Mouse (Mus musculus): Measurements from ENCODE around the gene Tbc1d10a. TPM values are rescaled to one million over a fixed set of nuclear protein-coding genes. Genes with fewer than 3 reads are reported as not detected.

The Tbc1d10a gene
- total RNA-seq, 2 experiments from 2014 or later, result 29.2 to 32.7 TPM

- no peak for DNase-seq (ENCODE audit: extremely low spot score in 1 of 2, low spot score in 1 of 2)
Observed at GRCm38 (mm10) chr11:4235665-4236545, 49.3 kb downstream of the Tbc1d10a start, which contains the start of gene Osm. TSS of gene Osm (plus strand) at chr11:4236420.

- DNase-seq (ENCODE audit: extremely low spot score in 1 of 2, low spot score in 1 of 2), result no peak
Observed at GRCm38 (mm10) chr11:4236546-4237067, 50.0 kb downstream of the Tbc1d10a start.

DNA sequence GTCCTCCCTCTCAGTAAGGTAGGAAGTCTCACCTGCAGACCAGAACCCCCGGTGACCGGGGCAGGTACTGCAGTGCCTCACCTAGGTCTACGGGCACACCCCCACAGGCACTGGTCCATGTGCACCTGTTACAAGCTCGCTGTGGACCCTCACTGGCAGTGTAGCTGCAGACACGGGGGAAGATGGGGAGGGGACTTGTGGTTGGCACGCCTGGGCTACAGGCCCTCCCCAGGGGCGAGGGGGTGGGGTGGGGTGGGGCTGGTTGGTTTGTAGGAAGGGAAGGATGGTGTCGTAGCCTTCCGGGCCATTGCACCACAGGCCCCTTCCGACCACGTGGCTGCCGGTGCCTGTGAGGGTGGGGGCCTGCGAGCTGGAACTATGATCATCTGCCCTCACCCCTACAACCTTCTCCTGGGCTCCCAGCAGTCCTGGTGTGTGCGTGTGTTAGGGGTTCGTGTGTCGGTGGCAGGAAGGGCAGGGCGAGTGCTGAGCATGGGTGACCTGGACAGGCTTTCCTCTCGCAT is 50.9 kb downstream of the Tbc1d10a start:
- DNase-seq (ENCODE audit: extremely low spot score in 1 of 2, low spot score in 1 of 2), result no peak

GRCm38 (mm10) chr11:4238167-4238566 is 51.6 kb downstream of the Tbc1d10a start:
- DNase-seq (ENCODE audit: extremely low spot score in 1 of 2, low spot score in 1 of 2), result no peak

GRCm38 (mm10) chr11:4239691-4240090 is 53.1 kb downstream of the Tbc1d10a start:
- no peak for DNase-seq (ENCODE audit: extremely low spot score in 1 of 2, low spot score in 1 of 2)

GRCm38 (mm10) chr11:4240151-4240550 is 53.6 kb downstream of the Tbc1d10a start:
- DNase-seq (ENCODE audit: extremely low spot score in 1 of 2, low spot score in 1 of 2), result no peak

DNA sequence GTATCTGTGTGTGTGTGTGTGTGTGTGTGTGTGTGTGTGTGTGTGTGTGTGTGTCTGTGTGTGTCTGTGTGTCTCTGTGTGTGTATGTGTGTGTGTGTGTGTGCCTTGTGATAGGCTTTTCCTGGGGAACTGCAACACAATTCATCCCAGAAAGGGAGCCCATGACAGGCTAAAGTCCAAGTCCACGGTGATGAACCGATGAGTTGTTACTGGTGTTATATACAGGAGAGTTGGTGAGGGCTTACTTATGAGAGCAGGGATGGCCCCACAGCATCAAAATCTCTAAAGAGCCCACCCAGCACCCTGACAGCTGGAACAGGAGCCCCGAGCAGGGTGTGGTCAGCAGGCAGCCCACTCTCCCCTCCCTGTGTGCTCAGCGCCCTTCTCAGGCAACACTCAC is 54.6 kb downstream of the Tbc1d10a start:
- DNase-seq (ENCODE audit: extremely low spot score in 1 of 2, low spot score in 1 of 2), result no peak

GRCm38 (mm10) chr11:4246126-4246525 is 59.5 kb downstream of the Tbc1d10a start:
- DNase-seq (ENCODE audit: extremely low spot score in 1 of 2, low spot score in 1 of 2), result no peak

- no peak for DNase-seq (ENCODE audit: extremely low spot score in 1 of 2, low spot score in 1 of 2)
Observed at GRCm38 (mm10) chr11:4246623-4247022, 60.0 kb downstream of the Tbc1d10a start.

DNA sequence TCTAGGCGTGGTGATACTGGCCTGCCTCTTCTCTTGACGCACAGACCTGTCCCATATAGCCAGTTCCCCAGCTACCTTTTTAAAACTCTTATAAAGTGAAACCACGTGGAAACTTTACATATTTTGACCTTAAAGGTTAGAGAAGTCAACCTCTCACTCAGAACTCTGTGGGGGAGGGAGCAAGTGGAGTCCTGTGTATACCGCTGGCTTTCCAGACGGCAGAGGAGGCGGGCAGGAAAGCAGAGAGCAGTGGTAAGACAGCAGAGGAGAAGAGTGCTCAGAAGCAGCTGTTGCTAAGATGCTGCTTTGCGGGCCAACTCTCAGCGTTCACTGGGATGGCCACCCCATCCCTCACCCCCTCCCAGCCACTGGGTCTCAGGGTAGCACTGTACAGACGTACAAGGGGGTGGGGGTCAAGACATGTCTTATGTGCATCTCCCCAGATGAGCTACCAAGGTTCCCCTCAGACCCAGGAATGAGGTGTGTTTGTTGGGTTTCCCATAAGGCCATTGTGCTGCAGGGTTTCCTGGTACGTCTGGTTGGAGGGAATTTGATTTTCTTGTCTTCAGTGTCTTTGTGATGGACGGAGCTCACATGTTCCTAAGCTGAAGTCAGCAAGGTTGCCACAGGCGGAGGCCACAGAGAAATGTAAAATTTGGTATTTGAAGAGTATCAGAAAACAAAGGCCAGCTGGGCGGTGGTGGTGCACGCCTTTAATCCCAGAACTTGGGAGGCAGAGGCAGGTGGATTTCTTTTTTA is 60.8 kb downstream of the Tbc1d10a start:
- DNase-seq (ENCODE audit: extremely low spot score in 1 of 2, low spot score in 1 of 2), result no peak

DNA sequence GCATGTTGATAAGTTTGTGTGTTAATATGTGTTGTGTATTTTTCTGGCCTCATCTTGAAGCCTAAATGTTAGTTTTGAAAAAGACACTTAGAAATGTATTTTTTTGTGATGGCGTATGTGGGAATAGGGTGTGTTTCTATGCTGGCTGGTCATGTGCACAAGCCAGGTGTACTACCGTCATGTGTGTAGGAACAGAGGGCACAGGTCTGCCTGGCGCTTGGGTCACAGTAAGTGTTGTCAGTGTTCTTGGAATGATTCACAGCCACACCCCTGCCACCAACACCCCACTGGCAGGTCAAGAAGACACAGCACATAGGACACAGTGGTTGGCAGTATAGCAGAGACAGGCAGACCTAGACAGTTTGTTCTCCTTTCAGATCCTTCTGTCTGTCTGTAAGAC is 62.6 kb downstream of the Tbc1d10a start:
- no peak for DNase-seq (ENCODE audit: extremely low spot score in 1 of 2, low spot score in 1 of 2)

GRCm38 (mm10) chr11:4250290-4250689 is 63.7 kb downstream of the Tbc1d10a start:
- DNase-seq (ENCODE audit: extremely low spot score in 1 of 2, low spot score in 1 of 2), result no peak

DNA sequence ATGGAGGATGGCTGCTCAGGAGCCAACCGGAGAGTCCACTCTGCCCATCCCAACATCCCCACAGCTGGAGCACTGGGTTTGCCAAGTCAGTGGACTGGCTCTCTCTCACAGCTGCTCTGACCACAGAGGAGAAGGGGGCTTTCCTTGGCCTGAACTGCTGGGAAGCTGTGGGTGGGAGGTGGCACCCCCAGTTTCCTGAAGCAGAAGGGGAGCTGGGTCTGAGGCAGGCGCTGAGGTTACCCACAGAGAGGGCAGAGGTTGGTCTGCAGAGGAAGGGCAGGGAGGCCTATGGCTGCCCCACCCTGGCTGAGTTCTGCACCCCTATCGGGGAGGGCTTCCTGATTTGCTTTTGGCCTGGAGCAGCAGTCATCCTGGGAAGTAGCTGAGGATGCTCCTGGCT is 64.8 kb downstream of the Tbc1d10a start:
- DNase-seq (ENCODE audit: extremely low spot score in 1 of 2, low spot score in 1 of 2), result no peak

- DNase-seq (ENCODE audit: extremely low spot score in 1 of 2, low spot score in 1 of 2), result no peak
Observed at GRCm38 (mm10) chr11:4252886-4253285, 66.3 kb downstream of the Tbc1d10a start.

DNA sequence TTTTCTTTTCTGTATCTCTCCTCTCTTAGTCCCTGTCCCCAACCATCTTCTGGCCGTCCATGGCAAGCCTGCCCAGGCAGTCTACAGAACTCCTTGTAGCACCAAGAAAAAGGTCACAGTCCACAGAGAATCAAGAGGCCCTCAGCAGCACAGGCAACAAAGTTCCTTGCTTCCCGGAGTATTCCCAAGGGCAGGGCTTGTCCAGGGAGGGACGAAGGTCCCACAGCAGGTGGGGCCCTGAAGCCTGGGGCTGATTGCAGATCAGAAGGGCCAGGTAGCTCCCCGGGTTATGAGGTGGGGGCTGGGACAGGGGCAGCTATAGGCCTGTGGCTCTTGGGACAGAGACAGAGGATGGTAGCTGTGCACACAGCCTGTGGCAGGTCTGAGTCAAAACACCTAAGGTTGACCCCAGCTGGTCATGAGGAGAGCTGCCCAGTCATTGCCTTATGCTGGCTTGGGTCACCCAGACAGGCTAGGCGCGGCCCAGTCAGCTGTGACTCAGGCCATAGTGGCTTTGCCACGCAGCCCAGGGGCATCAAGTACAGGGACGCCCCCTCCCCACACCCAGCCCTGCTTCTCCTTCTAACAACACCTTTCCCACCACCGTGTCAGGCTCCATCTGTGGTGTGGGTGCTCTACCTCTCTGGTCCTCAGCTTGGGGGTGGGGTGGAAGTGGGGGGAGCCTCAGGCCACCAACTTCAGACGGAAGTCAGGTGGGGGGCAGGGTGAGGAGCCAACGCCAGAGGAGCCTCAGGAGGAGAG is 70.4 kb downstream of the Tbc1d10a start, which contains the start of gene Lif:
Gene Lif (plus strand): TSS at position 712 of the 762 bp plus-strand sequence.
- DNase-seq (ENCODE audit: extremely low spot score in 1 of 2, low spot score in 1 of 2), result no peak

- no peak for DNase-seq (ENCODE audit: extremely low spot score in 1 of 2, low spot score in 1 of 2)
Observed at GRCm38 (mm10) chr11:4257756-4258155, 71.2 kb downstream of the Tbc1d10a start.

- peak; percentile 89 to 94 for DNase-seq (ENCODE audit: extremely low spot score in 1 of 2, low spot score in 1 of 2)
Observed at GRCm38 (mm10) chr11:4258657-4259082, 72.1 kb downstream of the Tbc1d10a start.

DNA sequence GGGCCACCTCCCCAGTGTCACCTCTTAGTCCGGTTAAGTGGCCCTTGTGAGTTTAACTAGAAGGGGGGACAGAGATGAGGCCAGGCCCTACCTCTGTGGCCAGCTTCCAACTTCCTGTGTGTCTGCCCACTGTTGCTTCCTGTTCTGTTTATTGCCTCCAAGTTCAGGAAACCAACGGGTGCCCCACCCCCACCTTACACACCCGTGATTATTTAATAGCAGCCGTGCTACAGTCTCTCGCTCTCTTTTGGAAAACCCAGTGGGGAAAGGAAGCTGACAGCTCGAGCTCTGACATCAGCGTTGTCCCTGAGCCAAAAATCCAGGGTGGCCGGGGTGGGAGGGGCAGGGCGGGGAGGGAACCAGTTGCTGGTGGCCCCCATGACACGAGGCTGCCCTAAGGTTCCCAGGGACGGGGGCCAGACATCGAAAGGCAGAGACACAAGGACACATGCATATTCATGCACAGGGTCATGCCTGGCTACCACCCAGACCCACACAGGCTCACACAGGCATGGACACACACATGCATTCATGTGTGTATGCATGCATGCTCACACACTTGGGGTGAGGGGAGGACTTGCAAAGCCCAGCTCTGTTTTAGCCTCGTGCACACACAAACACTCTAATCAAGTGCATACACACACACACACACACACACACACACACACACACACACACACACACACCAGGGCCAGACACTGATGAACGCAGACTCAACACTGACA is 74.0 kb downstream of the Tbc1d10a start:
- DNase-seq (ENCODE audit: extremely low spot score in 1 of 2, low spot score in 1 of 2), result no peak

- DNase-seq (ENCODE audit: extremely low spot score in 1 of 2, low spot score in 1 of 2), result peak in 1 of 2 experiments; percentile 63
Observed at GRCm38 (mm10) chr11:4261188-4261494, 74.6 kb downstream of the Tbc1d10a start.

DNA sequence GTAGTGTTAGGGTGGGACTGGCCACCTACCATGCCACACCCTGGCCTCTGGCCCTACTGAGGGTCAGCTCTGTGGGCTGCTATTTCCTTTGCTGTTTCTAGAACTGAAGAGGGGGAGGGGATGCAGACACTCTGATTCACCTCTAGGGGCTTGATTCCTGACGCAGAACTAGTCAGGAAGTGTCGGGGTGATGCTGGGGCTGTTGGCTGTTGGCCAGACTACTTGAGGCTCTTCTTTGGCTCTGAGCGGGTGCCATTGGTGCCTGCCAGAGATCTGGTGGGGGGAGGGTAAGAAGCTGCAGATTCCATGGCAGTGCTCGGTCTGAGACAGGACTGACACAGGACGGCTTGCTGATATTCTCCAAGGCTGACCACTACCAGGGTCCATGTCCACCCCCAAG is 75.4 kb downstream of the Tbc1d10a start:
- DNase-seq (ENCODE audit: extremely low spot score in 1 of 2, low spot score in 1 of 2), result no peak

Measured in layer of hippocampus, postnatal 25 days (tissue).